Mouse (Mus musculus): ENCODE results near the gene Sash1.

GRCm38 (mm10) chr10:8813984-8814578 lies 71.8 kb downstream of the Sash1 start:
- TF ChIP-seq GATA1 (IDR thresholded peaks at IDR 0.05; ENCODE audit: borderline replicate concordance, low read length), result no peak
- no peak for TF ChIP-seq FLI1 (IDR thresholded peaks at IDR 0.05; ENCODE audit: low read length)
